Mouse (Mus musculus): Measurements from ENCODE around the gene Crabp2. TPM values are rescaled to one million over a fixed set of nuclear protein-coding genes. Genes with fewer than 3 reads are reported as not detected.

Crabp2 gene
- polyA plus RNA-seq, 1 experiment from 2014 or later, result 834 TPM

GRCm38 (mm10) chr3:87984094-87984493 is 35.6 kb downstream of the Crabp2 start:
- peak overlapping the region; percentile 41; the same call in 1 of the 2 replicates for H3K4me3 ChIP-seq
- no peaks in the 10 kb centered on the region for H3K9me3 ChIP-seq
- peaks cover 97% of the 10 kb centered on the region for H3K4me1 ChIP-seq
- 64% methylated on average over 3 of the region's 3 CpGs for whole genome bisulfite sequencing
- peaks cover 27% of the 10 kb centered on the region for H3K27me3 ChIP-seq (ENCODE audit: poor library complexity, severe bottlenecking)
- H3K27ac ChIP-seq, result peak overlapping the region; percentile 89
- no peak for DNase-seq (ENCODE audit: extremely low spot score, low spot score)
- H3K36me3 ChIP-seq (replicated peaks), result peaks cover 17% of the 10 kb centered on the region

GRCm38 (mm10) chr3:87985505-87986320 is 37.2 kb downstream of the Crabp2 start:
- no peaks in the 10 kb centered on the region for H3K9me3 ChIP-seq
- H3K27me3 ChIP-seq (ENCODE audit: poor library complexity, severe bottlenecking), result peaks cover 43% of the 10 kb centered on the region
- peaks cover 91% of the 10 kb centered on the region for H3K4me1 ChIP-seq
- WGBS, result 52% methylated on average over 12 of the region's 12 CpGs
- DNase-seq (ENCODE audit: extremely low spot score, low spot score), result no peak
- peak overlapping the region; percentile 79 for H3K27ac ChIP-seq
- H3K4me3 ChIP-seq, result peak overlapping the region; percentile 51
- 0 out of 2 replicates have a peak, but pooled peaks cover 1% of the 10 kb centered on the region for H3K36me3 ChIP-seq (replicated peaks)

DNA sequence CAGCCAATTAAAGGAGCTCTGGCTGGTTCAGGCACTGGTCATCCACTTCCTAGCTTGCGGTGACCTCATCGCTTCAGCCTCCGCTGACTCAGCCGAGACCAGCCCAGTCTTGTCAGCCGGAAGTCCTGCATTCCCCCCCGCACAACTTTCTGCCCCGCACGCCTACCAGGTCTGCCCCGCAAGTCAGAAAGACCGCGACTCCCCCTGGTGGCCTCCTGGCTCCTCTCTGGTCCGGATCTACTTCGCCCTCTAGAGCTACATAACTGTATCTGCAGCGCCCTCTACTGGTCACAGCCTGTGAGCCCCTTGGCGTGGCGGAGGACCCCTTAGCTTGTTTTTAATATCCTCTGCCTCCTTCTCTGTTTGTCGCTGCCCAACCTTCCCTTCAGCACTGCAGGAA is 38.4 kb downstream of the Crabp2 start:
- WGBS, result under 1% methylated on average over 17 of the region's 17 CpGs
- peaks cover 54% of the 10 kb centered on the region for H3K27me3 ChIP-seq (ENCODE audit: poor library complexity, severe bottlenecking)
- peak overlapping the region; percentile 79 for H3K27ac ChIP-seq
- peak overlapping the region; percentile 51 for H3K4me3 ChIP-seq
- peaks cover 81% of the 10 kb centered on the region for H3K4me1 ChIP-seq
- peak; percentile 99 for DNase-seq (ENCODE audit: extremely low spot score, low spot score)
- no peaks in the 10 kb centered on the region for H3K36me3 ChIP-seq (replicated peaks)
- H3K9me3 ChIP-seq, result no peaks in the 10 kb centered on the region

DNA sequence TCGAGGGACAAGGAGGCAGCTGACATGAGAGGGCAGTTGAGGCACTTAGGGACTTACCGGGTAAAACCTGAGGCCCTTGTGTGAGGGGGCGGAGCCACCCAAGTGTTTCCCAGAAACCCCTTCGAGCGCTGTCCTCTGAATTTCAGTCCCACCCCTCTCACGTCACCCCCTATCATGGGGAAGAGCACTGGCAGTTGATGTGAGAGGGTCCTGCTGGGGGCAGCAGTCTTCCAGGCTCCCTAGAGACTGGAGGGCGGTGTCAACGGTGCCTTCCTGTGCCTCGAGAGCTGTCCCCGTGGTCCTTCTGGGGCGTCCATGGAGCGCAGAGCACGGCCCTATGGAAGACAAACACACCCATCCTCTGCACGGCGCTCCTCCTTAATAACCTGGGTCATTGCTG is 39.2 kb downstream of the Crabp2 start:
- Histone ChIP-seq H3K9me3 (no peaks in the 10 kb centered on the region), H3K36me3 (replicated peaks) (no peaks in the 10 kb centered on the region), H3K27me3 (ENCODE audit: poor library complexity, severe bottlenecking) (peaks cover 62% of the 10 kb centered on the region), H3K27ac (peak overlapping the region; percentile 79), H3K4me1 (peaks cover 76% of the 10 kb centered on the region), H3K4me3 (peak overlapping the region; percentile 51)
- WGBS, result 1% methylated on average over 15 of the region's 15 CpGs
- DNase-seq (ENCODE audit: extremely low spot score, low spot score), result peak; percentile 77

GRCm38 (mm10) chr3:87988068-87988467 is 39.6 kb downstream of the Crabp2 start:
- Histone ChIP-seq H3K9me3 (no peaks in the 10 kb centered on the region), H3K4me1 (peaks cover 76% of the 10 kb centered on the region), H3K27ac (peak overlapping the region; percentile 79), H3K27me3 (ENCODE audit: poor library complexity, severe bottlenecking) (peaks cover 66% of the 10 kb centered on the region), H3K36me3 (replicated peaks) (no peaks in the 10 kb centered on the region), H3K4me3 (peak overlapping the region; percentile 51)
- DNase-seq (ENCODE audit: extremely low spot score, low spot score), result no peak
- 7% methylated on average over 15 of the region's 15 CpGs for WGBS

DNA sequence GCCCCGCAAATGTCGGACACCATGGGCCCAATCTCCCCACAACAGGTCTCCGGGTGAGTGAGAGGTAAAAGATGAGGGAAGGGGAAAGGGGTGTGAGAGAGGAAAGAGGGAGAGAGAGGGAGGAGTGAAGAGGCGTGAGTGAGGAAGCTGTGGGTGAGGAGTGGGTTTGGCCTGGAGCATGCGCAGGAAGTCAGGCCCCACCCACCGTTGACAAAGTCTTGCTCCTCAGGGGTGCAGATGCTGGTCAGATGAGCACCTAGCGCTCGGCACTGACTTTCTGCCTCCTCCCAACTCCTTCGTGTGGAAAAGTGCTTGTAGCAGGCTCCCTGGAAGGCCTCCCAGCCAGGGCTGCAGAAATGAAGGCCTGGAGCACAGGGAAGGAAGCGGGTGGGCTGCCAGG is 41.5 kb downstream of the Crabp2 start:
- 35% methylated on average over 10 of the region's 10 CpGs for WGBS
- Histone ChIP-seq H3K4me3 (no peak overlapping the region), H3K36me3 (replicated peaks) (no peaks in the 10 kb centered on the region), H3K27me3 (ENCODE audit: poor library complexity, severe bottlenecking) (peaks cover 80% of the 10 kb centered on the region), H3K9me3 (no peaks in the 10 kb centered on the region), H3K4me1 (peaks cover 68% of the 10 kb centered on the region), H3K27ac (no peak overlapping the region)
- DNase-seq (ENCODE audit: extremely low spot score, low spot score), result no peak

DNA sequence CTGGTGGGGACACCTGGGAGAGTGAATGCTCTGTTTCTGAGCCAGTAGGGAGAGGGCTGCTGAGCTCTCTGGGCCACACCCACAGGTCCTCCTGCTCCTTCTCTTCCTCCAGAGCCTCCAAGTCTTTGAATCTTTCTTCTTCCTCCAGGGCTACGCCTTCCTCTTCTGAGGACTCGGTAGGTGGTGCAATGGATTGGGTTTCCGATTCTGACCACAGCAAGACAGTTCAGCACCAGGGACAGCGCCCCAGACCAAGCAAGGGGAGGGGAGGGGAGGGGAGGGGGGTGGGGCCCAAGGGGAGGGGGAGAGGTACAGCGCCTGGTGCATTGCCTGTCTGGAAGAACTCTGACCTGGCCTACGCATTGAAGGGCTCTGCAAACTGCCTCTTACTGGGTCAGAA is 45.0 kb downstream of the Crabp2 start:
- Histone ChIP-seq H3K36me3 (replicated peaks) (no peaks in the 10 kb centered on the region), H3K4me3 (no peak overlapping the region), H3K4me1 (peaks cover 57% of the 10 kb centered on the region), H3K27ac (no peak overlapping the region), H3K27me3 (ENCODE audit: poor library complexity, severe bottlenecking) (peaks cover 100% of the 10 kb centered on the region), H3K9me3 (no peaks in the 10 kb centered on the region)
- WGBS, result 0% methylated on average over 6 of the region's 6 CpGs
- peak; percentile 65 for DNase-seq (ENCODE audit: extremely low spot score, low spot score)

DNA sequence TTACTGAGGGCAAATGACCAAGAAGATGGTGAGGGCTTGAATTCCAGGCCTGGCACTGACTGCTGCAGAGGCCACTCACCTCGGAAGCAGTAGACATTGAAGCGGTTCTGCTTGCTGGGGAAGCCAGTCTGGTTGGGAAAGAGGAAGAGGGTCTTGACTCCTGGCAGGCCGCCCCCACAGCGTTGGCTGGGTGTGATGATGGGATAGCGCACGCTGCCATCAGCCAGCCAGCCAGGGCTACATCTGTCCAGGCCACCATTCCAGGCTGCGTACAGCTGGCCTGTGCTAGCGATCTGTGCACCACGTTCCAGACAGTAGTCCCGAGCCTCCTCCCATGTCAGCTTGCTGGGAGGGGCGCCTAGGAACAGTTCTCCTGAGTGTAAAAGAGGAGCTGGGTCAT is 46.9 kb downstream of the Crabp2 start:
- no peak for DNase-seq (ENCODE audit: extremely low spot score, low spot score)
- peaks cover 64% of the 10 kb centered on the region for H3K4me1 ChIP-seq
- no peak overlapping the region for H3K4me3 ChIP-seq
- H3K27ac ChIP-seq, result no peak overlapping the region
- H3K27me3 ChIP-seq (ENCODE audit: poor library complexity, severe bottlenecking), result peaks cover 100% of the 10 kb centered on the region
- H3K36me3 ChIP-seq (replicated peaks), result no peaks in the 10 kb centered on the region
- 26% methylated on average over 11 of the region's 11 CpGs for WGBS
- no peaks in the 10 kb centered on the region for H3K9me3 ChIP-seq

- H3K36me3 ChIP-seq (replicated peaks), result no peaks in the 10 kb centered on the region
- no peak for DNase-seq (ENCODE audit: extremely low spot score, low spot score)
- peaks cover 66% of the 10 kb centered on the region for H3K4me1 ChIP-seq
- peaks cover 100% of the 10 kb centered on the region for H3K27me3 ChIP-seq (ENCODE audit: poor library complexity, severe bottlenecking)
- 2% methylated on average over 15 of the region's 15 CpGs for WGBS
- H3K27ac ChIP-seq, result no peak overlapping the region
- peak overlapping the region; percentile 51 for H3K4me3 ChIP-seq
- no peaks in the 10 kb centered on the region for H3K9me3 ChIP-seq
These were observed 47.9 kb downstream of the Crabp2 start for GRCm38 (mm10) chr3:87996401-87996800.

GRCm38 (mm10) chr3:87996971-87997614 is 48.6 kb downstream of the Crabp2 start:
- Histone ChIP-seq H3K9me3 (no peaks in the 10 kb centered on the region), H3K4me1 (peaks cover 73% of the 10 kb centered on the region), H3K27ac (no peak overlapping the region), H3K4me3 (peak overlapping the region; percentile 51), H3K36me3 (replicated peaks) (no peaks in the 10 kb centered on the region), H3K27me3 (ENCODE audit: poor library complexity, severe bottlenecking) (peaks cover 100% of the 10 kb centered on the region)
- DNase-seq (ENCODE audit: extremely low spot score, low spot score), result peak; percentile 30
- under 1% methylated on average over 49 of the region's 49 CpGs for WGBS

- Histone ChIP-seq H3K36me3 (replicated peaks) (no peaks in the 10 kb centered on the region), H3K27ac (no peak overlapping the region), H3K9me3 (no peaks in the 10 kb centered on the region), H3K4me1 (peaks cover 66% of the 10 kb centered on the region), H3K27me3 (ENCODE audit: poor library complexity, severe bottlenecking) (peaks cover 100% of the 10 kb centered on the region), H3K4me3 (no peak overlapping the region)
- under 1% methylated on average over 7 of the region's 7 CpGs for WGBS
- DNase-seq (ENCODE audit: extremely low spot score, low spot score), result peak; percentile 21
These were observed 50.3 kb downstream of the Crabp2 start for GRCm38 (mm10) chr3:87998747-87999146.

DNA sequence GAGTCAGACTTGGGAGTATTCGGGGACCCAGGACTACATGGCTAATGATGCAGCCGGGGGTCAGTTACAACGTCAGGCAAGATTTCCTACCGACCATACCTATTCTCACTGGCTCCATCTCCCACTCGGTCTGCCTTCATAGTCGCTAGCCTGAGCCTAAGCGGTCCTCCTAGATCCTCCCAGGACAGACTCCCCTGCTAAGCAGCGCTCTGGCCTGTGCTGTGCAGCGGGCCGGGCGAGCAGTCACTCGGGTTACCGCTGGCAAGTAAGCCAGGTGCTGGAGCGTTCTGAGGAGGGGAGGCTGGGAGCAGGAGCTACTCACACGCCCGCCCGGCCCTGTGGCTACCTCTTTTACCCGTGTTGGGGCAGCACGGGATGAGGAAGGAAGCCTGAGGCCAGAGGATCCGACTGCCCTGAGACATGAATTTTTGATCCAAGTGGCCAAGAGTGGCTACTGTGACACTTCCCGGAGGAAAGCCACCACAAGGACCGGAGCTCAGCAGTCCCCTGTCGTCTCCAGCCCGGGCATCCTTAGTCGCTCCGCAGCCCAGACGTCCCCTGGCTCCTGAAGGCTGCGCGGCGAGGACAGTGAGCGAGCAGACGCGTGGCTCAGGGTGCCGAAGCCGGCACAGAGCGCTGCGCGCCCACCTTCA is 50.9 kb downstream of the Crabp2 start:
- H3K9me3 ChIP-seq, result no peaks in the 10 kb centered on the region
- H3K36me3 ChIP-seq (replicated peaks), result no peaks in the 10 kb centered on the region
- peak; percentile 33 for DNase-seq (ENCODE audit: extremely low spot score, low spot score)
- peaks cover 100% of the 10 kb centered on the region for H3K27me3 ChIP-seq (ENCODE audit: poor library complexity, severe bottlenecking)
- peak overlapping the region; percentile 12; the same call in 1 of the 2 replicates for H3K27ac ChIP-seq
- under 1% methylated on average over 38 of the region's 38 CpGs for WGBS
- peaks cover 61% of the 10 kb centered on the region for H3K4me1 ChIP-seq
- peak overlapping the region; percentile 54 for H3K4me3 ChIP-seq

Data from forebrain, embryonic 10.5 days (tissue).